Mouse (Mus musculus) embryo, embryonic 11.5 days (tissue): ENCODE results near the gene Kcnip3.
A peak's percentile ranks its signal among the peaks of the same experiment; 100 is the strongest.

ENCODE experiments used
- DNase-seq: peaks from one replicate; pipeline ENCODE4 v3.0.0-alpha.2; 2012; ENCODE audit warnings: low read depth, low spot score

Gene Kcnip3

DNA sequence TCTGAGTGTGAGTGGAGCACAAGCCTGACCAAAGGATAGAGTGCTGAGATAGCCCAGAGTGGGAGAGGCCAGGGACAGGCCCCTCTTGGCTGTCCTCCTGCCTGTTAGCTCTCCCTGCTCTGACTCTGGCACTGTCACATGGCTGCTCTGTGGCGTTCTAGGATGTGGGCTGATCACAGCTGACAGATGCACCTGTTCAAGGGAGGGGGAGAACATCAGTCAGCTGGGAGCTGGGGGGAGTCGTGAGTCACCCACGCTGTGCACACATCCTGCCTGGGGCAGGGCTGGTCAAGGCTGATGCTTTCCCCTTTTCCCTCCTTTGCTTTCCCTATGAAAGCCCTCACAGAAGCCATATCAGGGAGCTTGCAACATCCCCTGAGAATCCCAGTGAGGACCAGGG, 3.6 kb downstream of the Kcnip3 start:
- no peak for DNase-seq

GRCm38 (mm10) chr2:127517081-127517480, 4.8 kb downstream of the Kcnip3 start:
- no peak for DNase-seq

- DNase-seq: no peak
These were observed 7.3 kb downstream of the Kcnip3 start for GRCm38 (mm10) chr2:127514380-127515124.

DNA sequence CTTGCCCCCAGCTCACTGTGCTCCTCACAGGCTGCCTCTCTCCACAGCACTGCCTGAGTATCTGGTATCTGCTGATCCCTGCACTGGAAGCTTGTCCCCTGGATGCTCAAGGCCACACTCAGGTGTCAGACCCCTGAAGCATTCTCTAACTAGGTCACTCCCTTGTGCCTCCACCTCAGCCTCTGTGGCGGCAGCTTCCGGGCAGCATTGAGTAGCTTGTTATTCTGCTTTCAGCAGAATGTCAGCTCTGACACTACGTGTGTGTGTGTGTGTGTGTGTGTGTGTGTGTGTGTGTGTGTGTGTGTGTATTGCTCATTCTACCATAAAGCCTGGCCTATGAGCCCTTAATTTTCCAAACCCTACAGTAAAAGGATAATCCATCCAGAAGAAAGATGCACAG, 8.7 kb downstream of the Kcnip3 start:
- DNase-seq: no peak

- DNase-seq: no peak
These were observed 10.5 kb downstream of the Kcnip3 start for GRCm38 (mm10) chr2:127511426-127511825.

DNA sequence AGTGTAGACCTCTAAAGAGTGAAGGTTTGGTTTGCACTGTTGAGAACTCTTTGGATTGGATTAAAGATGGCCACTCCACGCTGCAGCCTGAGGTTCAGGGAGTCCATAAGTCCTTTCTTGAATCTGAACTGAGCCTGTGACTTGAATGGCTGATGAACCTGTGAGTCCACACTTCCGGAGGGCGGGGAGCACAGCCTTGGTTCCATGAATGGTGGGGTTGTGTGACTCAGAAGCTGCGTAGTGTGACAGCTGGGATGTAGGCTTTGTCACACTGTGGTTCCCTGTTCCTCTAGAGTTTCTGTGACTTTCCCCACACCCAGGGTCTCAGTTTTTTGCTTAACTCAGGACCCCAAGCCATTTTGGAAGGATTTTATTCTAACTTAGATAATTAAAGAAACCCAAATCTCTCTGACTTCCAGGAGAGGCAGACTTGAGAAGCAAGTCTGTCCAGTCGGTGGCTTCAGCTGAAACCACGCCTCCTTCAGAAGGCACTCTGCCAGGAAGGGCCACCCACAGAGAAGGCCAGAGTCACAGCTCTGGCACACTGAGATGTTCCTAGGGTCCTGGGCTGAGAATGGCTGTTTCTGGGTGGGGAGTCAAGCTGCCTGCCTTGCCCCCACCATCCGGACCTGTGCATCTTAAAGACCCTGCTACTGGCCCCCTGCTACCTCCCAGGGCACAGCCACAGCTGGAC, 13.8 kb downstream of the Kcnip3 start:
- DNase-seq: no peak

DNA sequence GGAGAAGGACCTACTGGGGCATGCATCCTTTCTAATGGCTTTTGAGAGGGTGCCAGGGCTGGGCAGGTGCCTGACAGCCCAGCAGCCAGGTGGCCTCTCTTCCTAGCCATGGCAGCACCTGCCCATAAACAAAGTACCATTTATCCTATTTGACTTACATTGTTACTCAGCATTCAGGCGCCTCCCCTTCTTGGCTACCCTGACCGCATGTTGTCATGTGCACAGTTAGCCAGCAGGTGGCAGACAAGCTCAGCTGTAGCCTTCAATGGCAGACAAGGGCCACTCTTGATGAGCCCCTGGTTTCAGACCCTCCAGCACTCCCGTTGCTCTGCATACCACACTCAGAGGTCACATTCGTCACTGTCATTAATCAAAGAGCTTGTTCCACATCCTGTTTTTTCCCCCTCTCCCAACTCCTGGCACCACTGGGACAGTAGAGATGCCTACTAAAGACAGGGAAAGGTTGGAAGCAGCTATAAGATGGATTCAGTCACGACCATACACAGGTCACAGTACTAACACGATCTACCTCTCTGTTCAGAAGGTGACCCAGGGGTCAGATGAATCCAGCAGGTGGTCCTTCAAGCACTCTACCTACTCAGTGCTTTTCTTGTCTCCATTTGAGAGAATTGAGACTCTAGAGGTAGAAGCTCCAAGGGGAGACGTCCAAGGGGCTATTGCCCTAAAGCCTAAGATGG, 14.7 kb downstream of the Kcnip3 start:
- peak; percentile 71 for DNase-seq

DNA sequence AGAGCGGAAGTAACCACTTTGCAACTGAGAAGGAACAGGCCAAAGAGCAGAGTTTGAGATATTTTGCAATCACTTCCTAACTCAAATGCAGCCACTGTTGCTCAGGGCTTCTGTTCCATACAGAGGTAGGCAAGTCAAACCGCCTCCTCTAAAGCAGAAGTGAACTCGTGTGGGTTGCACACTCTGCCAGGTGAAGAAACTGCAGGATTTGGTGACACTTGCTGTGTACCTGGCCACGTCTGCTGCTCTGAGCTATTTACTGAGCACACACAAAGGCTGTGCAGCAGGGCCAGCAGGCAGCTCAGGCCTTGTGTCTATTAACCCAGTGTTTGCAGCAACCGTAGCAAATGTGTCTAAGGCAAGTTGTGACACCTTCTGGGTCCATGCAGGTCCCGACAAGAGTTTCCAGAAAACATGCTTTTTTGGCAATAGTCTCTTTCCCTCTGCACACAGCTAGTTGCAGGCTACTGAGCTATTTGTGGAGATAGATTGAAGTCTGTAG, 15.7 kb downstream of the Kcnip3 start:
- no peak for DNase-seq

GRCm38 (mm10) chr2:127505196-127505595, 16.7 kb downstream of the Kcnip3 start:
- no peak for DNase-seq

DNA sequence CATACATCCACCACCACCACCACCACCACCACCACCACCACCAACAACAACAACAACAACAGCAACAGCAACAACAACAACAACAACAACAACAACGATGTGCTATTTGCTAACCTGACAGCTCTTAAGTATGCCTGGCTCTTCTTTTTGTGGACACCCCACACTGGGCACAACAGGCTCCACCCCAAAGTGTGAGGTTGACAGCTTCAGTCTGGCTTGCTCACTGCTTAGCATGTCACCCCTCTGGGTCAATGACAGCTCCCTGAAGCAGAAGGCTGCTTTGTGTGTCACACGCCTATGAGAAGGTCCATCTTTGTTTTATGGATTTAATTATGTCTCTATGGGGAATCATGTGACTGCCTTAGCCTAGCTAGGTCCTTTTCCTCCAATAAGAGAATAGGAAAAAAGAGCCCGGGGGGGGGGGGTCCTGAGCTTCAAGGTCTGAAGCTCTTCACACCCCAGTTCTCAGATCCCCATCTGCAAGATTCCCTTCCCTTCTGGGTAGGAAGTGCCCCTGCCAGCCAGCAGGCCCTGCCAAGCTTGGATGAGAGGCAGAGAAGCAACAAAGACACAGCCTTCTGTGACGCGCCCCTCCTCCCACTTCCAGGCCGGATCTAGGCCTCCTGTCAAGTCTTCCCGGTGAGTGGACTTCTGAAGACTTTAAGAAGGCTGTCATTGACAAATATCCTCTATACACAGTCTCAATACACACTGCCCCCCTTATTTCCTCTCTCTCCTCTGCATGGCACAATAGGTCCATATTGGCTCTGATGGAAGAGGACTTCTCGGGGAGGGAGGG, 17.9 kb downstream of the Kcnip3 start:
- no peak for DNase-seq

- no peak for DNase-seq
These were observed 20.8 kb downstream of the Kcnip3 start for GRCm38 (mm10) chr2:127501061-127501460.

DNA sequence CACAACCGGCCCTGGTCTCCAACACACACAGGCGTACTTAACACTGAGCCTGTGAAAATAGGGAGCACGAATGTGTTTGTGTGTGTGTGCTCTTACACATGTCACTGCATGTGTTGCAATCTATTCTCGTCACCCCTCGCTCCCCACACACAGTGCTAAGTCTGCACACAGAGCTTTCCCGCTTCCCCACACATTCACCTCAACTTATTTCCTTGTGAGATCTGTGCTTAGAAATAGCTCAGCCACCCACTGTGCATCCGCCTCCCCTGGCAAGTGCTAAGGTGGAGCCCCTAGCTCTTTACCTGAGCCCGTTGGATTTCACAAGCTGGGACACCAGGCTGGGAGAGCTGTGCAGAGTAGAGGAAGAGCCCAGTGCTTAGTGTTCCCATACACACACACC, 23.1 kb downstream of the Kcnip3 start:
- DNase-seq: no peak

- DNase-seq: no peak
These were observed 25.6 kb downstream of the Kcnip3 start for GRCm38 (mm10) chr2:127496321-127496720.

GRCm38 (mm10) chr2:127484476-127485170, 37.3 kb downstream of the Kcnip3 start:
- DNase-seq: peak; percentile 72

GRCm38 (mm10) chr2:127483001-127483400, 38.9 kb downstream of the Kcnip3 start:
- DNase-seq: peak; percentile 13

DNA sequence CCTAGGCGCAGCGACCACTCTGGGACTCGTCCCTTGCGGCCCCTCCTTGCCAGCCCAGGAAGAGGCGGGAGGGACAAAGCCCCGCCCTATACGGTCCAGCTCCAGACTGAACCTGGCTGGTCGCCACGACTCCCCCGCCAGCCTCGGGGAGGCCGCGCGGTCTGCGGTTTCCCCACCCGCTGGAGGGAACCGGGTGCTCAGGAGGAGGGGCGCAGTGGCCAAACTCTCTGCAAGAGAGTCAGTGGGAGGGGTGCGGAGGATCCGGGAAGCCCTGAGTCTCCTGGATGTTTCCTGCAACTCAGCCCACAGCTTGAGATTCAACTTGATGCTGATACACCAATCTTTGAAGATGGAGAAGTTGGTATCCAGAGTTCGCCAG, 39.4 kb downstream of the Kcnip3 start:
- DNase-seq: peak; percentile 63

DNA sequence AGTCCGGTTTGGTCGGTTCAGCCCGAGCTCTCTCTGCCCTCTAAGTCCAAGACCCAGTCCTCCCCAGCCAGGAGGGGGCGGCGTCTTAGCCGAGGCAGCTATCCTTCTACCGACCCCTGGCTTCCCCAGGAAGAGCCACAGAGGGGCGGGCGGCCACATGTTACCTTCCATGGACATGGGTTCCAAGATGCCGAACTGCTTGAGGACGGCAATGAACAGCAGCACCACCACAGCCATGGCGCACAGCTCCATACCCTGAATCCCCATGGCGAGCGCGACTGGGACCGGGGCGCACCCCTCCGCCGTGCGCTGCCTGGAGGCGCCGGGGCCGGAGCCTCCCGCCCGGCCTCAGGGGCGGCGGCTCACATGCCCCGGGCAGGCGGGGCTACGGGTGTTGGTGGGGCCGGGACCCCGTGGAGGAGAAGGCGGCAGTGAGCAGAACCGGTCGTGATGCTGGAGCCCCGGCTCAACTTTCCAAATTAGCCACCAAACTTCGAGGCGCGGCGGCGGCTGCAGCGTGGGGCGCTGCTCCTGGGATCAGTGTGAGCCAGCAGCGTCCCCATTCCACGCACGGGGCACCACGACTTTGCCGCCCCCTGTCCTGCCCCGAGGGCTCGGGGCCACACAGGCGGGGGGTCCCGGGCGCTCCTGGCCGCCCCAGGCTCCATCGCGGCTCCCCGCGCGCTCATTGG, 39.9 kb downstream of the Kcnip3 start:
- peak; percentile 3 for DNase-seq

DNA sequence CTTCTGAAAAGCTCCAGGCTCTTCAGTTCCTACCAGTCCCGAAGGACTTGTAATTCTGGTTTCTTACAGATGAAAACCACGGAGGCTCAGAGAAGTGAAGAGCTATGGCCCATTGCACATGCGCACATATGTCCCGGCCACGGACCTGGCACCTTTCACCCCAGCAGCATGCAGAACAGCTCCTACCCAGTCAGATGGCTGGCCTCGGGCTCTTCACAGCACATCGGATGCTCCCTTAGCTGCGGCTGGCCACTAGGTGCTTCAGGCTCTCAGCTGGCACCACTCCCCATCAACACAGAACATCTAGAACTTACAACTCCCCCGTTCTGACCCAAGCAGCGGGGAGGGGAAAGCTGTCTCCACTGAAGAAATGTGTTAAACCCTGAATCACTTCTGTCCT, 42.1 kb downstream of the Kcnip3 start:
- no peak for DNase-seq

GRCm38 (mm10) chr2:127479210-127479609, 42.7 kb downstream of the Kcnip3 start:
- no peak for DNase-seq

- no peak for DNase-seq
These were observed 49.6 kb downstream of the Kcnip3 start for GRCm38 (mm10) chr2:127472279-127472678.
